Mouse (Mus musculus): ENCODE data around the gene Serinc3. TPM values are rescaled to one million over a fixed set of nuclear protein-coding genes. Genes with fewer than 3 reads are reported as not detected.
"Not testable (repeated sequence)": the region's sequence is repeated elsewhere in the genome, so short reads cannot be mapped to it uniquely, and the experiment has no call there.

Serinc3 gene
- total RNA-seq (2018; cell fraction: chromatin; rRNA removed) = 100 to 1,000 TPM in 9 of 26 experiments, 10 to 100 TPM in 17; 27.4 to 173 (median 89.6) TPM
- total RNA-seq (2018; cell fraction: cytosol; rRNA removed) = 100 to 1,000 TPM; 210 to 576 (median 331) TPM
- total RNA-seq (2018; cell fraction: nucleus; rRNA removed) = 100 to 1,000 TPM; 108 to 439 (median 280) TPM
- polyA plus RNA-seq (2018) = 217 to 859 TPM (median 380 TPM) in 3 replicates

- Histone ChIP-seq H3K4me3 (ENCODE audit: inconsistent target) (peak within 1 kb of the TSS; percentile 86), H3K79me2 (ENCODE audit: inconsistent target) (peaks cover 47% of the 10 kb centered on the region), H3K27ac (peak within 1 kb of the TSS; percentile 87), H3K36me3 (ENCODE audit: inconsistent target) (no peaks in the 10 kb centered on the region)
- WGBS (ENCODE audit: missing documents) = 1% methylated on average over 64 of the region's 74 CpGs
Observed at GRCm38 (mm10) chr2:163644575-163645385, at the start of gene Serinc3. Gene Serinc3 (minus strand): TSS chr2:163645131.

GRCm38 (mm10) chr2:163693716-163694314 lies 48.9 kb upstream of the Serinc3 start:
- Histone ChIP-seq H3K79me2 (ENCODE audit: inconsistent target) (peaks cover 75% of the 10 kb centered on the region; the same call in 1 of the 2 replicates), H3K27ac (no peak overlapping the region), H3K36me3 (ENCODE audit: inconsistent target) (no peaks in the 10 kb centered on the region), H3K4me3 (ENCODE audit: inconsistent target) (no peak overlapping the region)
- 96% methylated on average over 9 of the region's 9 CpGs for WGBS (ENCODE audit: missing documents)

GRCm38 (mm10) chr2:163692873-163693612 lies 48.1 kb upstream of the Serinc3 start:
- Histone ChIP-seq H3K79me2 (ENCODE audit: inconsistent target) (peaks cover 77% of the 10 kb centered on the region; the same call in 1 of the 2 replicates), H3K27ac (no peak overlapping the region), H3K4me3 (ENCODE audit: inconsistent target) (no peak overlapping the region), H3K36me3 (ENCODE audit: inconsistent target) (no peaks in the 10 kb centered on the region)
- WGBS (ENCODE audit: missing documents) = 91% methylated on average over 3 of the region's 3 CpGs

GRCm38 (mm10) chr2:163691846-163692605 lies 47.1 kb upstream of the Serinc3 start:
- 92% methylated on average over 5 of the region's 6 CpGs for WGBS (ENCODE audit: missing documents)
- no peak overlapping the region for H3K27ac ChIP-seq
- H3K36me3 ChIP-seq (ENCODE audit: inconsistent target) = no peaks in the 10 kb centered on the region
- H3K4me3 ChIP-seq (ENCODE audit: inconsistent target) = no peak overlapping the region
- H3K79me2 ChIP-seq (ENCODE audit: inconsistent target) = peaks cover 73% of the 10 kb centered on the region; the same call in 1 of the 2 replicates

GRCm38 (mm10) chr2:163690409-163691304 lies 45.7 kb upstream of the Serinc3 start:
- no peak overlapping the region for H3K4me3 ChIP-seq (ENCODE audit: inconsistent target)
- H3K27ac ChIP-seq = no peak overlapping the region
- no peaks in the 10 kb centered on the region for H3K36me3 ChIP-seq (ENCODE audit: inconsistent target)
- H3K79me2 ChIP-seq (ENCODE audit: inconsistent target) = peaks cover 73% of the 10 kb centered on the region; the same call in 1 of the 2 replicates
- WGBS (ENCODE audit: missing documents) = 91% methylated on average over 7 of the region's 8 CpGs

- no peak overlapping the region for H3K4me3 ChIP-seq (ENCODE audit: inconsistent target)
- H3K27ac ChIP-seq = no peak overlapping the region
- H3K36me3 ChIP-seq (ENCODE audit: inconsistent target) = no peaks in the 10 kb centered on the region
- peaks cover 77% of the 10 kb centered on the region; the same call in 1 of the 2 replicates for H3K79me2 ChIP-seq (ENCODE audit: inconsistent target)
- 100% methylated on average over 3 of the region's 3 CpGs for WGBS (ENCODE audit: missing documents)
Observed at GRCm38 (mm10) chr2:163689771-163690170, 44.8 kb upstream of the Serinc3 start.

GRCm38 (mm10) chr2:163688377-163688776 lies 43.4 kb upstream of the Serinc3 start:
- not testable (repeated sequence) for H3K4me3 ChIP-seq (ENCODE audit: inconsistent target); H3K27ac ChIP-seq; H3K36me3 ChIP-seq (ENCODE audit: inconsistent target)
- 86% methylated on average over 1 of the region's 1 CpGs for WGBS (ENCODE audit: missing documents)
- peaks cover 78% of the 10 kb centered on the region; the same call in 1 of the 2 replicates for H3K79me2 ChIP-seq (ENCODE audit: inconsistent target)

- H3K4me3 ChIP-seq (ENCODE audit: inconsistent target) = no peak overlapping the region
- WGBS (ENCODE audit: missing documents) = 90% methylated on average over 3 of the region's 3 CpGs
- no peak overlapping the region for H3K27ac ChIP-seq
- H3K79me2 ChIP-seq (ENCODE audit: inconsistent target) = peaks cover 80% of the 10 kb centered on the region; the same call in 1 of the 2 replicates
- no peaks in the 10 kb centered on the region for H3K36me3 ChIP-seq (ENCODE audit: inconsistent target)
Observed at GRCm38 (mm10) chr2:163686886-163687285, 42.0 kb upstream of the Serinc3 start.

- Histone ChIP-seq H3K27ac (no peak overlapping the region), H3K36me3 (ENCODE audit: inconsistent target) (no peaks in the 10 kb centered on the region), H3K4me3 (ENCODE audit: inconsistent target) (no peak overlapping the region), H3K79me2 (ENCODE audit: inconsistent target) (peaks cover 84% of the 10 kb centered on the region; the same call in 1 of the 2 replicates)
- 98% methylated on average over 5 of the region's 5 CpGs for WGBS (ENCODE audit: missing documents)
Observed at GRCm38 (mm10) chr2:163686233-163686632, 41.3 kb upstream of the Serinc3 start.

GRCm38 (mm10) chr2:163685761-163686200 lies 40.9 kb upstream of the Serinc3 start:
- Histone ChIP-seq H3K79me2 (ENCODE audit: inconsistent target) (peaks cover 87% of the 10 kb centered on the region; the same call in 1 of the 2 replicates), H3K27ac (no peak overlapping the region), H3K36me3 (ENCODE audit: inconsistent target) (no peaks in the 10 kb centered on the region), H3K4me3 (ENCODE audit: inconsistent target) (no peak overlapping the region)
- WGBS (ENCODE audit: missing documents) = 84% methylated on average over 5 of the region's 6 CpGs

- Histone ChIP-seq H3K4me3 (ENCODE audit: inconsistent target) (no peak overlapping the region), H3K36me3 (ENCODE audit: inconsistent target) (no peaks in the 10 kb centered on the region), H3K79me2 (ENCODE audit: inconsistent target) (peaks cover 87% of the 10 kb centered on the region; the same call in 1 of the 2 replicates), H3K27ac (no peak overlapping the region)
- WGBS (ENCODE audit: missing documents) = 96% methylated on average over 4 of the region's 4 CpGs
Observed at GRCm38 (mm10) chr2:163685287-163685686, 40.4 kb upstream of the Serinc3 start.

- no peak overlapping the region for H3K4me3 ChIP-seq (ENCODE audit: inconsistent target)
- no peaks in the 10 kb centered on the region for H3K36me3 ChIP-seq (ENCODE audit: inconsistent target)
- H3K79me2 ChIP-seq (ENCODE audit: inconsistent target) = peaks cover 94% of the 10 kb centered on the region; the same call in 1 of the 2 replicates
- 100% methylated on average over 2 of the region's 2 CpGs for WGBS (ENCODE audit: missing documents)
- H3K27ac ChIP-seq = no peak overlapping the region
Observed at GRCm38 (mm10) chr2:163682344-163682743, 37.4 kb upstream of the Serinc3 start.

GRCm38 (mm10) chr2:163676745-163677144 lies 31.8 kb upstream of the Serinc3 start:
- Histone ChIP-seq H3K4me3 (ENCODE audit: inconsistent target) (no peak overlapping the region), H3K79me2 (ENCODE audit: inconsistent target) (peaks cover 72% of the 10 kb centered on the region; the same call in 1 of the 2 replicates), H3K36me3 (ENCODE audit: inconsistent target) (no peaks in the 10 kb centered on the region), H3K27ac (no peak overlapping the region)
- 20% methylated on average over 3 of the region's 3 CpGs for WGBS (ENCODE audit: missing documents)

Data from macrophage (primary cell).